Mouse (Mus musculus) R1 (cell line): ENCODE data around the gene Card14.
"Not testable (repeated sequence)": the region's sequence is repeated elsewhere in the genome, so short reads cannot be mapped to it uniquely, and the experiment has no call there.

ENCODE experiments used
- DNase-seq: peaks from one replicate; pipeline ENCODE4 v3.0.0-alpha.2; 2018; ENCODE audit warnings: low read depth, low spot score

Card14 gene

DNA sequence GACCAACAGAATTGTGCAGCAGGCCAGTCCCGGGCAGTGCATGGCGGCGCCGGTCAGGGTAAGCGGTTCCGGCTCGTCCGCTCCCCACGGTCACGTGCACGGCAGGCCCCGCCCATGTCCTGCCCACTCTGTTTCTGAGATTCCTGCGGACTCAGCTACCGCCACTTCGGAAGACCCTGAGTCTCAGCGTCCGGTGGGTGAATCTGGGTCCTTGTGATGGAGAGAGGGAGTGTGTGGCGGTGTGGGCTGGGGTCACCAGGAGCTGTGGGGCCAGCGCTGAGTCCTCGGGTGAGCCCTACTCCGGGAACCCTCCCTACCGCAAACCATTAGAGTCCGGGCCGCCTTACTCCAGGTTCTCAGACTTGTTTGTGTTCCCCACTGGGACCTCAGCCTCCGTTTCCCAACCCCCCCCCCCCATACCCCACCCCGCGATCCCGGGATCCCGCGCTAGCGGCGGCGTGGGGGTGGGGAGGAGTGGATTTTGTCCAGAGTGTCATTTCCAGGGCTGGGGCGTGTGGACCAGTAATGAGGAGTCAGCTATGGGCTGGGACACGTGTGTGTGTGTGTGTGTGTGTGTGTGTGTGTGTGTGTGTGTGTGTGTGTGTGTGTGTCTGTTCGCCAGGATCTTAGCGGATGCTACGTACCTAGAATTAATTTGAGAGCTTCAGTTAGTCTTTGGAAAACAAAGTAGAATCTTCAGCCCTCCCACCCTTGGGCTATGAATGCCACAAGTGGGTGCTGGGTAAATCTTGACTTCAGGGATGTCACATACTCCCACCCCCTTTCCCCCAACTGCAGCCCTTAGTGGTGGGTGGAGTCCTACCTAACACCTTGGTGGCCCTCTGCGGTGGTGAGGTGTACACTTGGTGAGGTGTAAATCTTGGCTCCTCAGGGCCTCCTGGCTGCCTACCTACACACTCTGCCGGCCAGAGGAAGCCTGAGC is 48.1 kb downstream of the Card14 start, which contains the start of the genes Sgsh and Slc26a11:
TSS of gene Sgsh (minus strand) at position 94 of the 943 bp plus-strand sequence.
TSS of gene Slc26a11 (plus strand) at position 115 of the 943 bp plus-strand sequence.
- DNase-seq, result peak; percentile 72

DNA sequence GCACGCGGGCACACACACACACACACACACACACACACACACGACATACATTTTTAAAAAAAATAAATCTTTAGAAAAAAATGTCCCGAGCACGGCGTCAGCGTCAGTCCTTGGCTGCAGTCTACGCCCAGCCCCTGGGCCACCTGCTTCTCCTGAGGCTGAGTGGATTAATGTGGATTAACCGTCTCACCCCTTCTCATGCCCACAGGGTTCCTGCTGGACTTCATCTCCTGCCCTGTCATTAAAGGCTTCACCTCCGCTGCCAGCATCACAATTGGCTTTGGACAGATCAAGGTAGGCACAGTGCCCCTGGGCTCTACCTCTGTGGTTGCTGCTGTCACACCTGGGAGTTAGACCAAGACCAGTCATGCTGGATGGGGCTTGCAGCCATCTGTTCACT is 51.5 kb downstream of the Card14 start:
- no peak for DNase-seq

DNA sequence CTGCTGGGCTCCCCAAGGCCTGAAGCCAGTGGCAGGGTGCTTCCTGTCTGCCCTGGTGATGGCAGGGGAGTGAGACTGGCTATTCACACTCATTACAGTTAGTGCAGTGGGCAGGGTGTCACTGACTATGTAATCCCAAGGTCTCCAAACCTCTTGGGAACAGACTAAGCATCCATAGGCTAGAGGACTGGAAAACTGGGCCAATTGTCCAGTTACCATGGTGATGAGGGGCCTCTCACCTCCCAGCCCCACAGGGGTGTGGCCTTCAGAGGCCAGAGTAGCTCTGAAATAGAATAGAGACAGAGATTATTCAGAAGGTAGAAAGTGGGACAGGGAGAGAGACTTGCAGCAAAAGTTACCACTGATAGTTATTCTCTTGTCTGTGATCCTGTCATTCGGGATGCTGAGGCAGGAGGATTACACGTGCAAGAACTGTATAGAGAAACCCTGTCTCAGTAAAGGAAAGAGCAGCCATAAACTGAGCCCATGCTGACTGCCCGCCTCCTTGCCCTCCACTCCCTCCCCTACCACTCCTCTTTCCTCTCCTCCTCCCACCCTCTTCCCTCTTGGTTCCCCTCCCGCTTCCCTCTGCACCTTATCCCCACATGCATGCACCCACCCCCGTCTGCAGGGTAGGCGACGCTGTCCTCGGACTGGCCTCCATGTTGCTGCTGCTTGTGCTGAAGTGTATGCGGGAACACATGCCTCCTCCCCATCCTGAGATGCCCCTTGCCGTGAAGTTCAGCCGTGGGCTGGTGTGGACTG is 55.4 kb downstream of the Card14 start:
- peak; percentile 49 for DNase-seq

DNA sequence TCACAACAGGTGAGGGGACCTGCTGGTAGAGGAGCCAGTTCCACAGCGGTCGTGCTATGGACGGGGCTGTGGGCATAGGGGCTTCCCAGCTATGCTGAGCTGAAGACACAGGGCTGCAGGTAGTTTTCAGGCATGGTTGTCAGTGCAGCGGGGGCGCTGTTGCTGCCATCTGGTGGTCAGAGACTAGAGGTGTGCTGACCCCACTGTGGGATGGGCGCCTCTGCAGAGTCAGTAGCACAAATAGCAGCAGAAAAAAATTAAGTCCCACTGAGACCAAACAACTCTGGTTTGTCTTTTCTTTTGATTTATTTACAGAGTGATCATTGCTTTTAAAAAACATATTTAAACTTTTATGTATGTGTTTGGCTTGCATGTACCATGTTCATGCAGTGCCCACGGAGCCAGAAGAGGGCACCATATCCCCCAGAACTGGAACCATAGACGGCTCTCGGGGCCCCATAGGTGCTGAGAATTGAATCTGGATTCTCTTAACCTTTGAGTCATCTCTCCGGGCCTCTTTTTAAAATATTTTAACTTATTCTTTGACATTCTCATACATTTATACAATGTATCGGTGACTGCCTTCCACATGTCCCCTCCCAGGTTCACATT is 56.1 kb downstream of the Card14 start:
- peak; percentile 82 for DNase-seq

DNA sequence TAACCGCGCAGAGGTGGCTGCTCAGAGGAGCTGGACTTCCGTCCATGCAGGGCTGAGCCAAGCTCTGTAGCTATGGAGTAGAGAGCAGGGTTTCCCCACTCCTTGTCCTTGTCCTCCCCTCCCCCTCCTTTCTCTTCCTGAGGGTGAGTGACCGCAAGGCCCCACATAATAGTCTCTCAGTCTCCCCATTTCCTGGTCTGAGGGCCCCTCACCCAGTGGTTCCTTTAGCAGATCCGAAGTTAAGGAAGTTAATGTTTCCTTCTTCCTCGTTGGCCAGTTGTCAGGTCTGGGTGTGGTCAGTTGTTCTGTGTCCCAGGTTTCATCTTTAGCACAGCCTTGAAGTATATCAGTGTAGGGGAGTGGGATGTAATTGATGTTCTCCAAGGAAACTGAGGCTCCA is 67.9 kb downstream of the Card14 start:
- DNase-seq, result no peak

DNA sequence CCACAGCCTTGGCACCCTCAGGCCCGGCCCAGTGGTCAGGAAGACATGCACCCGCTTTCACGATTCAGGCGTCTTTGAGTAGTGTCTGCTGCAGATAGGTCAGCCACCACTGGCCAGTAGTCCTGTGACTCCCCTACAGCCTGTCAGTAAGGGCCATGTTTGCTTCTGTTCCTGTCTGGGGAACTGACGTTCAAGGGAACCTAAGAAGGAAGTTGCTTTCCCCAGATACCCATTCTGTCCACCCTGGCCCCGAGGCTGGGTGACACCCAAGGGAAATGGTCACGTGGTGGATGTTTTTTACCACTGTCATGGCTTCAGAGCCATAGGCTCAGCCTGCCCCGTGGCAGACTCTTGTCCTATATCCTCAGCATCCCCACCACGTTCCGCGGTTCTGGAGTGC is 69.8 kb downstream of the Card14 start:
- no peak for DNase-seq

DNA sequence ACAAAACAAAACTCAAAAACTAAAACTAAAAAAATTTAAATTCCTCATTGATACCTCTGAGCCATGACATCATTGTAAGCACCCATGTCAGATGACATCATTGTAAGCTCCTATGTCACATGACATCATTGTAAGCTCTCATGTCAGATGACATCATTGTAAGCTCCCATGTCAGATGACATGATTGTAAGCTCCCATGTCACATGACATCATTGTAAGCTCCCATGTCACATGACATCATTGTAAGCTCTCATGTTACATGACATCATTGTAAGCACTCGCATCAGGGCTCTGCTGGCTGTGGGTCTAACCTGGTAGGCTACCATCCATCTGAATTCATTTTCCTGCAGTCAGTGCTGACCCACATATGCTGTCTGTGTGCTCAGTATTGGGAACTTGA is 71.0 kb downstream of the Card14 start:
- peak; percentile 51 for DNase-seq

DNA sequence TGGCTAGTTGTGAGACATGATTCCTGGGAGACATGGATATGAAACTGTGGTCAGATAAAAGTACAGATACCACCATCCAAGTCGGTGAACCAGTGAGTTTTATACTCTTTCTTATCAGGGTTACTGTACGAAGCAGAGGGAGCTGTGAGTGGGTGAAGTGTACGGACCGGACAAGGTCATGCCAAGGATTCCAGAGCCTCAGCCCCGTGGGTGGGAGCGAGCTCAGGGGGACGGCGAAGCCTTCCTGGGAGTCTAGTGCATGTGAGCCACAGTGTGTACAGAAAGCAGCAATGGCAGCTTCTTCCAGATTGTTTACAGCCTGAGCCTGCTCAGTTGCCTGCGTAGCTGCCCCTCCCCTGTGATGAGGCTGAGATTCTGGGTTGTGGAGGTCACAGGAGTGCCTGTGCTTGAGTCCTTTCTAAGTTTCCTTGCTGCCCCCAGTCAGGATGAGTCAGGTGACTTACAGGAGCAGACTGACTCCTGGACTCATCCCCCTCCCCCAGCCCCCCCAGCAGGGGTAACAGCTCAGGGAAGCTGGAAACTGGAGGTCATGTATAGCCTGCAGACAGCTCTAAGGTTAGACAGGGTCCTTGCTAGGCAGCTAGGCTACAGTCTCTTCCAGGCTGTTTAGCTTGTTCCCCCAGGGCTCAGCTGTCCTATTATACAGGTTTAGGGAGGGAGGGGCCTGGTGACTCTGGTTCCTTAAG is 74.2 kb downstream of the Card14 start:
- peak; percentile 58 for DNase-seq

DNA sequence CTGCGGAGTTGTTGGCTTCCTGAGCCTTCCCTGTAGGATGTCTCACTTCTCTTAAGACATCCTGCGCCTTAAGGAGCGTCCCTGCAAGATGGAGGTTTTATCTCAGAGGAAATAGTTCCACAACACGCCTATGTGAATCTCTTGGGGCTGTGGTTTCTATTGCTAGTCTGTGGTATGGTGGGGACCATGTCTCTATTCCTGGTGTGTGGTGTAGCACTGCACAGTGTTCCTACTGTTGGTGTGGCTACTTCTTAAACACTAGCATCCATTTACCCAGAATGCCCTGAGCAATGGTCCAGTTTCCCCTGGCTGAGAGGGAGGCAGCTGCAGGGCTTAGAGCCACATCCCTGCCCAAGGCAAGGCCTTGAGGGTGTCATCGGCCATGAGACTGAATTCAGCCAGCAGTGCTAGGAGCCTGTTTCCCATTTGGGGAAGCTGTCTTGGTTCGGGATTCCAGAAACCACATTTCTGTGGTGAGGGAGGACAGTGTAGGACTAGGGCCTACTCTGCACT is 74.8 kb downstream of the Card14 start:
- DNase-seq, result no peak

DNA sequence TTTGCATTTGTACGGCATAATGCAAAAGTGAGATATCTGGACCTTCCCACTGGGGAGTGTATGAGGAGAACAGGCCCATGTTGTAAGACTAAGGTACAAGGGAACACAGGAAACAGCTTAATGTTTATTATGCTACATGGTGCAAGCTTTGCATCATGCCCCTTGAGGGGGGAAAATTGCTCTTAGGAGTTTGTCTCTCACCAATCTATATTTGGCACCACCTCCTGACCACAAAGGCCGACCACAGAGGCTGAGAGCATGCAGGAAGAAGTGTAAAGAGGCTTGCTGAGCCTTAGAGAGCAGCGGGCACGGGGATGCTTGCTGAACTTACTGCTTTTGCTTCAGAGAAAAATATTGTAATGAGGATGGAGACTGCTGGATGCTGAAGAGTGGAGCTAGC is 77.3 kb downstream of the Card14 start:
- DNase-seq, result no peak

DNA sequence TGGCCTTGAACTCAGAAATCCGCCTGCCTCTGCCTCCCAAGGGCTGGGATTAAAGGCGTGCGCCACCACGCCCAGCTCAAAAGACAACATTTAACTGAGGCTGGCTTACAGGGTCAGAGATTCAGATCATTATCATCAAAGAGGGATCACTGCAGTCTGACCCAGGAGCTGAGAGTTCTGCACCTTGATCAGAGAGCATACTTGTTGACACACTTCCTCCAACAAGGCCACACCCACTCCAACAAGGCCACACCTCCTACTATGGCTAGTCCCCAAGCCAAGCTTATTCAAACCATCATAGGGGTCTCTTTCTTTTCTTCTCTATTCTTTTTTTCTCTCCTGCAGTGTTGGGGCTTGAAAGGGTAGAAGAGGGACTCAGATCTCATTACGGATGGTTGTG is 78.7 kb downstream of the Card14 start:
- DNase-seq, result peak; percentile 76

DNA sequence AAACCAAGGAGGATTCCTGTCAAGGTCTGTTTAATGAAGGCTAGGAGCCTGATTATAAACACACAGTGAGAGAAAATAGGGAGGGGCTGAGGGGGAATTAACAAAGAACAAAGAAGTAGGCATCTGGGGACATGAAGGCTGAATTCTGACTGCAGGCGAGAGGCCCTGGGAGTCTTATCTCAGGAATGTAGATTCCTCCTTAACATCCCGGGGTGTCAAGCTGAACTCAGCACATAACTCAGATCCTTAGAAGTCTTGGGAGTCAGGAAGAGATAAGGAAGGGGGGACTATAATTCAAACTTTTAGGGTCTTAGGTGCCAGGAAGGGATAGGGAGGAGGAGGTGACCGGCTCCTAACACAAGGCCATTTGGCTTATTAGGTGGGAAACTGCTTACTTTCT is 79.7 kb downstream of the Card14 start:
- DNase-seq, result not testable (repeated sequence)

DNA sequence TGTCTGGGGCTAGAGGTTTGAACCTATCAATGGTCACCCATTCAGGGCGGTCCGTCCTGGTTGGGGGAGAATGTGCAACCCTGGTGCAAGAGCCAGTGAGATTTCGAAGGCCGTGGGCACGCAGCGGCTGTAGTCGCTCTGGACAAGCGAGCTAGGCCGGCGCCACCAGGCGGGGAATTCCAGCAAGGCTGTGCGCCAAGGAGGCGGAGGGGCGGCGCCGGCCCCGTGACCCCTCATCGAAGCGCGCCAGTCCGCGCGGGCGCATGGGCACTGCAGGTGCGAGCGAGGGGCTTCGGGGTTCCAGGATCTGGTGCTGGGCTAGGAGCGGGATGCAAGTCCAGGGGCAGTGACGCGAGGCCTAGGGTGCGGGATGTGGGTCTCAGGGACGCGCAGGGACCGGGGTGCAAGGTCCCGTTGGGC is 82.3 kb downstream of the Card14 start:
- DNase-seq, result peak; percentile 73

DNA sequence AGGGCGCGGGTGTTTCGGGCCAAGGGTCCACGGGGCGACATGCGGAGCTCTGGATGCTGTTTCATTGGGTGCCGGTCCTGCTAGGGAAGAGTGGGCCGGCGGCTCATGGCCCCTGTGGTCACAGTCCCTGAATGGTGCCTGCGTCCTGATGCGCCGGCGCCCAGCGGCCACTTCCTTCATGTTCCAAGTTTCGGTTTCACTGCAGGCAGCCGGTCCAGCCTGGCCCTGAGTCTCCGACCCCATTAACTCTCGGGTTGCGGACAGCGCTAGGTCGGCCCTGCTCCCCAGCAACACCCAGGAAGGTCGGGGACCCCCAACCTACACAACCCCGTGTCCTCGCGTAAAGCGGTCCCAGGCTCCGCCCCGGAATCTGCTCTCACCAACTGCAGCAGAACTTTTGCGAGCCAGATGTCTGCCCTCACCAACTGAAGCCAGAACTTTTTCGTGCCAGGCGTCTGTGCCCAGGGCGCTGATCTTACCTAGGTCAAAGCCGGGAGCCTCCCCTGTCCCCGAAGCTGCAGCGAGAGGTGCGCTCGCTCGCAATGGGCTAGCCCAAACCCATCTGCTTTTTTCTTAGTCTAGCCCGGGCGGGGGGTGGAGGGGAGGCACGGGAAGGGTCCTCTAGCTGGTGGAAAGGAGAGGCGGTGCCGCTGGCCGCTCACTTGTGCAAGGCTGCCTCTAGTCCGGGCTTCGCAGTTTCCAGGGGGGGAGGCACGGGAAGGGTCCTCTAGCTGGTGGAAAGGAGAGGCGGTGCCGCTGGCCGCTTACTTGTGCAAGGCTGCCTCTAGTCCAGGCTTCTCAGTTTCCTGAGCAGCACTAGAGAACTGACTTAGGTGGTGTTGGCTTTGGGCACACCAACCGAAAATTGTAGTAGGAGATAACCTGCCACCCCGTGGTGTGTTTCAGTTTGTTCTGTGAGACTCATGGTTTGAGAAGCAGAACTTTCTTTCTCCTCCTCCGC is 83.0 kb downstream of the Card14 start:
- peak; percentile 23 for DNase-seq

DNA sequence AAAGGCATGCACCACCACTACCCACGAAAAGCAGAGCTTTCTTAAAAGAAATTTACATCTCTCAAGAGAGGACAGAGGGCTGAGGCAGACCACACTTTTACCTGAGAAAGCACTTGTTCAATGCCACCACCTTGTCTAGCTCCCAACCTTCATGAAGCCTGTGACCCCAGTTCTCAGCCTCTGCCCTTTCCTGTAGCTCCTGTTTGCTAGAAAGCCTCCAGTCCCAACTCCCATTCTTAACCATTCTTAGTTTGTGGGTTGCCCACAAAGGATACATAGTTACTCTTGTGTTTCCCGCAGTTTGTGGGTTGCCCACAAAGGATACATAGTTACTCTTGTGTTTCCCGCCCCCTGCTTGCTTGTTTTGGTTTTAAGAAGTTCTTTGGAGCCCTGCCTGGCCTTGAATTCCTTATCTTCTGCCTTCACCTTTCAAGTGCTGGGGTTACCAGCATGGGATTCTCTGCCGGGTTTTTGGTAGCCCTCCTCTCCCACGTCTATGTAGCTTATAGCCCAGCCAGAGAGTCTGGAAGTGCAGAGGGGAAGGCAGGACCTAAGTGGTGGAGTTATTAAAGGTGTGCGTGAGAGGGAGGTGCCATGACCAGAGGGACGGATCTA is 83.9 kb downstream of the Card14 start:
- peak; percentile 16 for DNase-seq

DNA sequence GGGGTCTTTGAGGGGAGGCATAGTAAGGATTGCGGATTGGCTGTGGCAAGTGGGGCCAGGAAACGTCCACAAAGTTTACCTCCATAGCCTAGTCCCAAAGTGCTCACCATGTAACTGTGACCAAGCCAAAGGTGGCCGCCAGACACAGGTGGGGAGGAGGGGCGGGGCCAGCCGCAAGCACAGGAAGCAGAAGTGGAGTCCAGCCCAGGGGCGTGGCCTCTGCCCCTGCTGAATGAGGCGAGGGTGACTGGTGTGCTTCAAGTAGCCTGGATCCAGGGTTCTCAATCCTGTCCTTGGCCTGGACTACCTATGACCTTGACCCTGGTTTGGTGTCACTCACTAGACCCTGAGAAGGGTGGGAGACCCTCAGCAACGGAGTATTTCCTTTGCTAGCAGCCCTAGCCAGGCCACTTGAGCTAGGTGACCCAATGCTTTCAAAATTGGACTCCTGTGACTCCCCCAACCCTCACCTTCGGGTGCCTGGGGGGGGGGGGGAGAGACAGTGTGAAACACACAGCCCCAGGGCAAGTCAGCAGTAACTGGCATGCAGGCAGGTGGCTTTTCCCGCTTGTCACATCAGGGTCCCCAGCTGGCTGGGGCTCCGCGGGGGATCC is 84.5 kb downstream of the Card14 start:
- peak; percentile 90 for DNase-seq

DNA sequence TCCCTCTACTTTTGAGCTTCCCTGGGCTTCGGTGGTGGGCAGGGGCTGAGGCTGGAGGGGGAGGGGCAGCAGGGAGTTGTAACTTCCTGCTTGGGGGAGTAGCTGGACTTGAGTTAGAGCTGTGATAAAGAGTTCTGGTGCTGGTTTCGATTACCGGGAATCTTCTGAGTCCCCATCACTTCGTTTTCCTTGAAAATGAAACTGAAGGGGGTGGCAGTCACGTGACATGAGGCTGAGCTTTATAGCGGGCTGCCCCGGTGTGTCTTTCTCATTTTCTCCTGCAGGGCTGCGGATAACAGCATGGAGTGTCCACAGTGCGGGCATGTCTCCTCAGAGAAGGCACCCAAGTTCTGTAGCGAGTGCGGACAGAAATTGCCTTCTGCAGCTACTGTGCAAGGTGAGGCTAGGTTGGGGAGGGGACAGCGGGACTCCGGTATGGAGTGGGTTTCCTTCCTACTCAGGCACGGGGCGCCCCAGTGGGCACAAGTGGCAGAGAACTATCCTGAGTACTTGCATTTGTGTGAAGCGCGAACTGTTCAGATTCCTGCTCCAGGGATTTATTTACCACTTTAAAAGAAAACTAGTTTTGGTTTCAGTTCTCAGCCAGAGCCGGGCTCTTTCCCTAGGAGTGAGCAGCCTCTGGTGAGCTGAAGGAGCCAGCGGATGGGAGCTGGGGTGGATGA is 85.4 kb downstream of the Card14 start, which contains the start of gene Rnf213:
TSS of gene Rnf213 (plus strand) at position 301 of the 683 bp plus-strand sequence.
- DNase-seq, result peak; percentile 62

DNA sequence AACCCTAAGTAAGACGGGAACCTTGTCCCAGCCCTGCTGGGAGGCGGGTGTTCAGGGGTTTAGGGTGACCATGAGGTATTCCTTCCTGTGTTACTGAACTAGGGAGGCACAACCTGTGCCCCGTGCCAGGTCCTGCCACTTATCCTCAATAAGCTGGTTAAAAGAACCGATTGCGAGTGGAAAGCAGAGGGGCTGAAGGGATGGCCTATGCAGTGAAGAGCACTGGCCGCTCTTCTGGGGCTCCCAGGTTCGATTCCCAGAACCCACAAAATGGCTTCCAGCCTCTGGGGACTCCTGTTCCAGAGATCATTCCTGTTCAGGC is 85.9 kb downstream of the Card14 start:
- no peak for DNase-seq

DNA sequence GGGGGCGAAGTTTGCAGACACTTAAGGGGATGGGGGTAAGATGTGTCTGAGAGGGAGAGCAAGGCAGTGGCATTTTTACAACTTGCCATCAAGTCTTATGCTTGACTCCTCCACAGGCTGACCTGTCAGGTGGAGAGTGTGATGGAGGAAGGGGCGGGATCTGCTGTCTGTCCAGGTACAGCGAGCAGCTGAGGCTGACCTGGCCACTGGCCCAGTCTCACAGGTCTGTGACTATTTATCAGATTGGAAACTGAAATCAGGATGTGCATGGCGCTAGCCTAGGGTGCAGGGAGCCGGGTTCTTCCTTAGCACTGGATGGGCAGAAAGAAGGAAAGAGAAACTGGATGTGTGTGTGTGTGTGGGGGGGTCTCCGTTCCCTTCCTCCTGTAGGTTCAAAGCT is 86.6 kb downstream of the Card14 start:
- DNase-seq, result no peak
